Mouse (Mus musculus): ENCODE results near the gene Gm14085. TPM values are rescaled to one million over a fixed set of nuclear protein-coding genes. Genes with fewer than 3 reads are reported as not detected.

Gm14085 gene
- total and polyA plus RNA-seq, 3 experiments, result 0.45 to 1.3 (median 0.52) TPM

- Histone ChIP-seq H3K4me3 (no peak overlapping the region), H3K27me3 (ENCODE audit: control insufficient read depth, insufficient read depth, low read length) (no peaks in the 10 kb centered on the region), H3K36me3 (ENCODE audit: control insufficient read depth, insufficient read depth, low read length) (no peaks in the 10 kb centered on the region), H3K9ac (ENCODE audit: low read depth, low read length) (no peak overlapping the region), H3K27ac (no peak overlapping the region), H3K4me1 (ENCODE audit: control insufficient read depth, insufficient read depth, low read length) (no peaks in the 10 kb centered on the region), H3K79me2 (replicated peaks; ENCODE audit: control insufficient read depth, insufficient read depth, low read length) (no peaks in the 10 kb centered on the region)
- no peak for TF ChIP-seq EP300 (IDR thresholded peaks at IDR 0.05; ENCODE audit: insufficient read depth, low read depth, low read length)
- TF ChIP-seq CTCF (IDR thresholded peaks at IDR 0.05), result no peak
- TF ChIP-seq POLR2A (IDR thresholded peaks at IDR 0.05; ENCODE audit: insufficient read depth, low read depth, low read length), result no peak
- 66% methylated on average over 2 of the region's 2 CpGs for WGBS
- DNase-seq, result no peak
- intact Hi-C loops (cut with DNase I), result no loop called here
Observed at GRCm38 (mm10) chr2:122533378-122533777, 48.6 kb downstream of the Gm14085 start.

GRCm38 (mm10) chr2:122534671-122535070, 49.9 kb downstream of the Gm14085 start:
- WGBS, result 62% methylated on average over 2 of the region's 2 CpGs
- Histone ChIP-seq H3K27me3 (ENCODE audit: control insufficient read depth, insufficient read depth, low read length) (no peaks in the 10 kb centered on the region), H3K4me3 (no peak overlapping the region), H3K4me1 (ENCODE audit: control insufficient read depth, insufficient read depth, low read length) (no peaks in the 10 kb centered on the region), H3K27ac (no peak overlapping the region), H3K79me2 (replicated peaks; ENCODE audit: control insufficient read depth, insufficient read depth, low read length) (no peaks in the 10 kb centered on the region), H3K36me3 (ENCODE audit: control insufficient read depth, insufficient read depth, low read length) (no peaks in the 10 kb centered on the region), H3K9ac (ENCODE audit: low read depth, low read length) (no peak overlapping the region)
- intact Hi-C loops (cut with DNase I), result no loop called here
- DNase-seq, result no peak
- TF ChIP-seq CTCF (IDR thresholded peaks at IDR 0.05) (no peak), POLR2A (IDR thresholded peaks at IDR 0.05; ENCODE audit: insufficient read depth, low read depth, low read length) (no peak), EP300 (IDR thresholded peaks at IDR 0.05; ENCODE audit: insufficient read depth, low read depth, low read length) (no peak)

- Histone ChIP-seq H3K4me3 (no peak overlapping the region), H3K9ac (ENCODE audit: low read depth, low read length) (no peak overlapping the region), H3K79me2 (replicated peaks; ENCODE audit: control insufficient read depth, insufficient read depth, low read length) (no peaks in the 10 kb centered on the region), H3K4me1 (ENCODE audit: control insufficient read depth, insufficient read depth, low read length) (no peaks in the 10 kb centered on the region), H3K27me3 (ENCODE audit: control insufficient read depth, insufficient read depth, low read length) (no peaks in the 10 kb centered on the region), H3K27ac (no peak overlapping the region), H3K36me3 (ENCODE audit: control insufficient read depth, insufficient read depth, low read length) (no peaks in the 10 kb centered on the region)
- intact Hi-C loops (cut with DNase I), result loop anchor here (1.0 to 5.0 kb wide), 4 partner anchors 178 to 486 kb away; no protein-coding TSS in a partner anchor
- TF ChIP-seq POLR2A (IDR thresholded peaks at IDR 0.05; ENCODE audit: insufficient read depth, low read depth, low read length) (no peak), EP300 (IDR thresholded peaks at IDR 0.05; ENCODE audit: insufficient read depth, low read depth, low read length) (0 out of 2 replicates have a peak, but pooled peaks have one; percentile 34), CTCF (IDR thresholded peaks at IDR 0.05) (peak; percentile 84)
- WGBS, result 23% methylated on average over 2 of the region's 2 CpGs
- peak; percentile 17 to 55 for DNase-seq
Observed at GRCm38 (mm10) chr2:122558317-122558716, 73.6 kb downstream of the Gm14085 start.

GRCm38 (mm10) chr2:122561221-122561620, 76.5 kb downstream of the Gm14085 start:
- Histone ChIP-seq H3K4me1 (ENCODE audit: control insufficient read depth, insufficient read depth, low read length) (no peaks in the 10 kb centered on the region), H3K36me3 (ENCODE audit: control insufficient read depth, insufficient read depth, low read length) (no peaks in the 10 kb centered on the region), H3K4me3 (no peak overlapping the region), H3K9ac (ENCODE audit: low read depth, low read length) (no peak overlapping the region), H3K27ac (no peak overlapping the region), H3K79me2 (replicated peaks; ENCODE audit: control insufficient read depth, insufficient read depth, low read length) (no peaks in the 10 kb centered on the region), H3K27me3 (ENCODE audit: control insufficient read depth, insufficient read depth, low read length) (no peaks in the 10 kb centered on the region)
- 85% methylated on average over 5 of the region's 5 CpGs for WGBS
- DNase-seq, result no peak
- intact Hi-C loops (cut with DNase I), result no loop called here
- no peak for TF ChIP-seq EP300 (IDR thresholded peaks at IDR 0.05; ENCODE audit: insufficient read depth, low read depth, low read length)

GRCm38 (mm10) chr2:122562251-122562650, 77.5 kb downstream of the Gm14085 start:
- no peak for TF ChIP-seq EP300 (IDR thresholded peaks at IDR 0.05; ENCODE audit: insufficient read depth, low read depth, low read length)
- DNase-seq, result no peak
- no peaks in the 10 kb centered on the region for H3K36me3 ChIP-seq (ENCODE audit: control insufficient read depth, insufficient read depth, low read length)
- no peaks in the 10 kb centered on the region for H3K27me3 ChIP-seq (ENCODE audit: control insufficient read depth, insufficient read depth, low read length)
- intact Hi-C loops (cut with DNase I), result no loop called here
- H3K9ac ChIP-seq (ENCODE audit: low read depth, low read length), result no peak overlapping the region
- no peak overlapping the region for H3K27ac ChIP-seq
- no peaks in the 10 kb centered on the region for H3K4me1 ChIP-seq (ENCODE audit: control insufficient read depth, insufficient read depth, low read length)
- H3K4me3 ChIP-seq, result no peak overlapping the region
- 88% methylated on average over 1 of the region's 1 CpGs for WGBS
- no peaks in the 10 kb centered on the region for H3K79me2 ChIP-seq (replicated peaks; ENCODE audit: control insufficient read depth, insufficient read depth, low read length)

GRCm38 (mm10) chr2:122569439-122569838, 84.7 kb downstream of the Gm14085 start:
- peak; percentile 44 to 78 for DNase-seq
- intact Hi-C loops (cut with DNase I), result loop anchor here (1.0 kb wide), 2 partner anchors 60 to 186 kb away; no protein-coding TSS in a partner anchor
- H3K4me1 ChIP-seq (ENCODE audit: control insufficient read depth, insufficient read depth, low read length), result no peaks in the 10 kb centered on the region
- no peak for TF ChIP-seq POLR2A (IDR thresholded peaks at IDR 0.05; ENCODE audit: insufficient read depth, low read depth, low read length)
- peak; percentile 71; the same call in 1 of the 2 replicates for TF ChIP-seq EP300 (IDR thresholded peaks at IDR 0.05; ENCODE audit: insufficient read depth, low read depth, low read length)
- peak; percentile 92 for TF ChIP-seq CTCF (IDR thresholded peaks at IDR 0.05)
- no peaks in the 10 kb centered on the region for H3K36me3 ChIP-seq (ENCODE audit: control insufficient read depth, insufficient read depth, low read length)
- H3K27ac ChIP-seq, result no peak overlapping the region
- H3K27me3 ChIP-seq (ENCODE audit: control insufficient read depth, insufficient read depth, low read length), result no peaks in the 10 kb centered on the region
- H3K9ac ChIP-seq (ENCODE audit: low read depth, low read length), result no peak overlapping the region
- no peaks in the 10 kb centered on the region for H3K79me2 ChIP-seq (replicated peaks; ENCODE audit: control insufficient read depth, insufficient read depth, low read length)
- 2% methylated on average over 3 of the region's 3 CpGs for WGBS
- H3K4me3 ChIP-seq, result no peak overlapping the region
